Mouse (Mus musculus): Measurements from ENCODE around the gene Prom2. TPM values are rescaled to one million over a fixed set of nuclear protein-coding genes. Genes with fewer than 3 reads are reported as not detected.
A peak's percentile ranks its signal among the peaks of the same experiment; 100 is the strongest.

The Prom2 gene
- polyA plus RNA-seq, 1 experiment, result not detected

DNA sequence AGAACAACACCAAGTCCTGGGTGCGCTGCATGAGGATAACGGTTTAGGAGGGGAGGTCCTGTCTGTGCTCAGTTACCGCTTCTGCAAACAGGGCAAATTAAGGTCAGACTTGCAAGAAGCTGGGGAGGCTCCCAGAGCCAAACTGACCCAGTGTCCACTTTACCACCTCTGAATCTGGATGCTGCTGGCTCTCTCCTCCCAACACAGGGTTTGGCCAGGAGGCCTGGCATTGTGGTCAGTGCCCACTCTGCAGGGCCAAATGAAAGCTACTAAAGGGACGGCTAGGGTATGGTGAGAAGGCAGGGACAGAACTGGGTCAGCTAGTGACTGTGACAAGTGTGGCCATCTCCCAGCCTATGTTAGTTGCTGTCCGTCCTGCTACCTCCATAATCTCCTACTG lies 22.0 kb downstream of the Prom2 start:
- Histone ChIP-seq H3K4me3 (no peak overlapping the region), H3K4me2 (ENCODE audit: low read depth) (no peak overlapping the region), H3K79me2 (ENCODE audit: control insufficient read depth, insufficient read depth) (no peaks in the 10 kb centered on the region), H3ac (ENCODE audit: control insufficient read depth, insufficient read length) (no peak overlapping the region), H3K36me3 (ENCODE audit: control insufficient read depth, insufficient read depth) (no peaks in the 10 kb centered on the region), H3K27me3 (ENCODE audit: control insufficient read depth, insufficient read depth, insufficient read length) (peaks cover 54% of the 10 kb centered on the region)
- no peak for TF ChIP-seq CEBPB (IDR thresholded peaks at IDR 0.05; ENCODE audit: insufficient read depth, poor library complexity, severe bottlenecking)
- TF ChIP-seq POLR2A (IDR thresholded peaks at IDR 0.05; ENCODE audit: insufficient read length, low read depth), result no peak
- no peak for TF ChIP-seq USF1 (IDR thresholded peaks at IDR 0.05; ENCODE audit: low read depth)
- no peak for TF ChIP-seq SRF (IDR thresholded peaks at IDR 0.05; ENCODE audit: control insufficient read depth, insufficient read length, low read depth)
- TF ChIP-seq REST (IDR thresholded peaks at IDR 0.05; ENCODE audit: insufficient read depth, insufficient read length), result no peak
- TF ChIP-seq MYOD1 (IDR thresholded peaks at IDR 0.05; ENCODE audit: control insufficient read depth in 1 of 3, insufficient read length in 2 of 3, low read depth in 2 of 3), result no peak
- no peak for TF ChIP-seq TCF3 (IDR thresholded peaks at IDR 0.05; ENCODE audit: insufficient read length, low read depth)
- no peak for TF ChIP-seq MYOG (IDR thresholded peaks at IDR 0.05; ENCODE audit: control insufficient read depth in 1 of 3, insufficient read depth in 1 of 3, insufficient read length in 2 of 3, low read depth in 2 of 3)
- no peak for TF ChIP-seq POLR2AphosphoS2 (IDR thresholded peaks at IDR 0.05; ENCODE audit: insufficient read length, low read depth)
- no peak for TF ChIP-seq TCF12 (IDR thresholded peaks at IDR 0.05; ENCODE audit: insufficient read depth, poor library complexity, severe bottlenecking)
- no peak for TF ChIP-seq MAX (IDR thresholded peaks at IDR 0.05; ENCODE audit: low read depth)
- TF ChIP-seq E2F4 (IDR thresholded peaks at IDR 0.05; ENCODE audit: insufficient read depth), result no peak

DNA sequence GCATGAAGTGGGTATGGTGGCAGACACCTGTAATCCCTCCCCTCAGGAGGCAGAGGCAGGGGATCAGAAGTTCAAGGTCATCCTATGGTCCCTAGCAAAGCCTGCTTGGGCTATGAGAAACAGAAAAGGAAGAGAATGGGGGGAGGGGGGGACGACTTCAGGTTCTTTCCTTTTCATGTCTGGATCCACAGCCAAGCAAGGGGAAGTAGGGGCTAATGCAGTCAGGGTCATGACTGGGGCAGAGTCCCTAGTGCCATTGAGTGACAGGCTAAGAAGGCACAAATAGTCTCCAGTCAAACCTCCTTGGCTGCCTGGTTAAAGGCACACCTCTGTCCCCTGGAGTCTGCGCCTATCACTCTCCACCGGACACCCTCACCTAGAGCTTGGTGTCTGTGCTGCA lies 22.4 kb downstream of the Prom2 start:
- no peaks in the 10 kb centered on the region for H3K79me2 ChIP-seq (ENCODE audit: control insufficient read depth, insufficient read depth)
- TF ChIP-seq CEBPB (IDR thresholded peaks at IDR 0.05; ENCODE audit: insufficient read depth, poor library complexity, severe bottlenecking) (no peak), MYOD1 (IDR thresholded peaks at IDR 0.05; ENCODE audit: control insufficient read depth in 1 of 3, insufficient read length in 2 of 3, low read depth in 2 of 3) (no peak), MYOG (IDR thresholded peaks at IDR 0.05; ENCODE audit: control insufficient read depth in 1 of 3, insufficient read depth in 1 of 3, insufficient read length in 2 of 3, low read depth in 2 of 3) (no peak), REST (IDR thresholded peaks at IDR 0.05; ENCODE audit: insufficient read depth, insufficient read length) (no peak), TCF3 (IDR thresholded peaks at IDR 0.05; ENCODE audit: insufficient read length, low read depth) (no peak), SRF (IDR thresholded peaks at IDR 0.05; ENCODE audit: control insufficient read depth, insufficient read length, low read depth) (no peak), E2F4 (IDR thresholded peaks at IDR 0.05; ENCODE audit: insufficient read depth) (no peak), POLR2A (IDR thresholded peaks at IDR 0.05; ENCODE audit: insufficient read length, low read depth) (no peak), POLR2AphosphoS2 (IDR thresholded peaks at IDR 0.05; ENCODE audit: insufficient read length, low read depth) (no peak), TCF12 (IDR thresholded peaks at IDR 0.05; ENCODE audit: insufficient read depth, poor library complexity, severe bottlenecking) (no peak), USF1 (IDR thresholded peaks at IDR 0.05; ENCODE audit: low read depth) (no peak), MAX (IDR thresholded peaks at IDR 0.05; ENCODE audit: low read depth) (no peak)
- H3ac ChIP-seq (ENCODE audit: control insufficient read depth, insufficient read length), result no peak overlapping the region
- no peaks in the 10 kb centered on the region for H3K36me3 ChIP-seq (ENCODE audit: control insufficient read depth, insufficient read depth)
- peaks cover 51% of the 10 kb centered on the region for H3K27me3 ChIP-seq (ENCODE audit: control insufficient read depth, insufficient read depth, insufficient read length)
- no peak overlapping the region for H3K4me3 ChIP-seq
- no peak overlapping the region for H3K4me2 ChIP-seq (ENCODE audit: low read depth)

DNA sequence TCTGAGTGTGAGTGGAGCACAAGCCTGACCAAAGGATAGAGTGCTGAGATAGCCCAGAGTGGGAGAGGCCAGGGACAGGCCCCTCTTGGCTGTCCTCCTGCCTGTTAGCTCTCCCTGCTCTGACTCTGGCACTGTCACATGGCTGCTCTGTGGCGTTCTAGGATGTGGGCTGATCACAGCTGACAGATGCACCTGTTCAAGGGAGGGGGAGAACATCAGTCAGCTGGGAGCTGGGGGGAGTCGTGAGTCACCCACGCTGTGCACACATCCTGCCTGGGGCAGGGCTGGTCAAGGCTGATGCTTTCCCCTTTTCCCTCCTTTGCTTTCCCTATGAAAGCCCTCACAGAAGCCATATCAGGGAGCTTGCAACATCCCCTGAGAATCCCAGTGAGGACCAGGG lies 23.0 kb downstream of the Prom2 start:
- no peaks in the 10 kb centered on the region for H3K79me2 ChIP-seq (ENCODE audit: control insufficient read depth, insufficient read depth)
- no peaks in the 10 kb centered on the region for H3K36me3 ChIP-seq (ENCODE audit: control insufficient read depth, insufficient read depth)
- no peak overlapping the region for H3ac ChIP-seq (ENCODE audit: control insufficient read depth, insufficient read length)
- H3K4me3 ChIP-seq, result no peak overlapping the region
- H3K4me2 ChIP-seq (ENCODE audit: low read depth), result no peak overlapping the region
- TF ChIP-seq MYOD1 (IDR thresholded peaks at IDR 0.05; ENCODE audit: control insufficient read depth in 1 of 3, insufficient read length in 2 of 3, low read depth in 2 of 3) (peak; percentile 52 to 99 (median 97)), MAX (IDR thresholded peaks at IDR 0.05; ENCODE audit: low read depth) (no peak), TCF12 (IDR thresholded peaks at IDR 0.05; ENCODE audit: insufficient read depth, poor library complexity, severe bottlenecking) (peak; percentile 94), MYOG (IDR thresholded peaks at IDR 0.05; ENCODE audit: control insufficient read depth in 1 of 3, insufficient read depth in 1 of 3, insufficient read length in 2 of 3, low read depth in 2 of 3) (peak; percentile 91 to 98 (median 92)), TCF3 (IDR thresholded peaks at IDR 0.05; ENCODE audit: insufficient read length, low read depth) (peak; percentile 95), USF1 (IDR thresholded peaks at IDR 0.05; ENCODE audit: low read depth) (peak; percentile 5)
- H3K27me3 ChIP-seq (ENCODE audit: control insufficient read depth, insufficient read depth, insufficient read length), result peaks cover 48% of the 10 kb centered on the region

DNA sequence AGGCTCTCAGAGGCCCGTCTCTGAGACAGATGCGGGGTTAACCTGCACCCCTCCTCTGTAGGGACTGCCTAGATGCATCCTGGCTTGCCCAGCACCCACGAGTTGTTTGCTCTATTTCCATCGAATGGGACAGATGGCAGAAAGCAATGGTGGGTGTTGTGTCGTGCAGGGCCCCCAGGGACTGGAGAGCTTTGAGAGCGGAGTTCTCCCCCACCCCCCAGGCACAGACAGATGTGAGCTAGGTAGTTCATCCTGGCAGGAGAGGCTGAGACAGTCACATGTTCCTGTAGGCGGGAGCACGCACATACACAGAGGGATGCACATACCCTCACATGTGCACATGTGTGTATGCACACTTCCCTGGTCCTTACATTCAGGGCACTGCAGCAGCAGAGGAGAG lies 24.2 kb downstream of the Prom2 start:
- H3K79me2 ChIP-seq (ENCODE audit: control insufficient read depth, insufficient read depth), result no peaks in the 10 kb centered on the region

More for the DNA sequence above, 24.2 kb downstream of the Prom2 start:
- Histone ChIP-seq H3K4me3 (no peak overlapping the region), H3ac (ENCODE audit: control insufficient read depth, insufficient read length) (no peak overlapping the region), H3K36me3 (ENCODE audit: control insufficient read depth, insufficient read depth) (no peaks in the 10 kb centered on the region), H3K4me2 (ENCODE audit: low read depth) (no peak overlapping the region), H3K27me3 (ENCODE audit: control insufficient read depth, insufficient read depth, insufficient read length) (peaks cover 53% of the 10 kb centered on the region)
- no peak for TF ChIP-seq POLR2AphosphoS2 (IDR thresholded peaks at IDR 0.05; ENCODE audit: insufficient read length, low read depth)
- no peak for TF ChIP-seq SRF (IDR thresholded peaks at IDR 0.05; ENCODE audit: control insufficient read depth, insufficient read length, low read depth)
- no peak for TF ChIP-seq MYOD1 (IDR thresholded peaks at IDR 0.05; ENCODE audit: control insufficient read depth in 1 of 3, insufficient read length in 2 of 3, low read depth in 2 of 3)
- TF ChIP-seq CEBPB (IDR thresholded peaks at IDR 0.05; ENCODE audit: insufficient read depth, poor library complexity, severe bottlenecking), result no peak
- no peak for TF ChIP-seq REST (IDR thresholded peaks at IDR 0.05; ENCODE audit: insufficient read depth, insufficient read length)
- TF ChIP-seq E2F4 (IDR thresholded peaks at IDR 0.05; ENCODE audit: insufficient read depth), result no peak
- TF ChIP-seq TCF3 (IDR thresholded peaks at IDR 0.05; ENCODE audit: insufficient read length, low read depth), result no peak

Data from myocyte (in vitro differentiated cells).